Mouse (Mus musculus): Measurements from ENCODE around the gene Ebf1.

DNA sequence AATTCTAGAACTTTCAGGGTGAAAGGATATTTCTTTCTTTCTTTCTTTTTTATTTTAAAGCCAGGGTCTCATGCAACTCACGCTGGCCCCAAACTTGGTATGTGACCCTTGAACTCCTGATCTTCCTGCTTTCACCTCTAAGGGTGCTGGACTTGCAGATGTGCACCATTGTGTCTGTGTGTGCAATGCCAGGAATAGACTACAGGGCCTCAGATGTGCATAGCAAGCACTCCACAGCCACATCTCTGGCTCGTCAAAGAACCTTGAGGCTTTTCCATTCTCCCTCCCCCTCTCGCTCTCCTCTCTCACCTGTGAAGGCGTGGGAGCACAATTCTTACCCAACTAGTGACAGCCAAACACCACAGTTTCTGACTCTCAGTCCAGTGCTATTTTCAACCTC lies 137.2 kb downstream of the Ebf1 start:
- TF ChIP-seq CTCF (IDR thresholded peaks at IDR 0.05; ENCODE audit: low read depth) (no peak), EP300 (IDR thresholded peaks at IDR 0.05; ENCODE audit: low read depth) (no peak)
